Mouse (Mus musculus) gastrocnemius, postnatal 36 days (tissue): ENCODE measurements around the gene Ak8. TPM values are rescaled to one million over a fixed set of nuclear protein-coding genes. Genes with fewer than 3 reads are reported as not detected.

Experiments
- DNase-seq, 2 experiments: peaks; one replicate each; pipeline ENCODE4 v3.0.0; 2022
- intact Hi-C: fragments of 180-260 bp; cut with DNase I; formaldehyde crosslinking; loops from one replicate; pipeline ENCODE4 v1.15.1; 2025
- total RNA-seq, 2 experiments: library from RNA; stranded (reverse); gene quantifications; 2 replicates each; pipeline ENCODE4 v1.2.3; 2021

The Ak8 gene
- total RNA-seq, 2 experiments from 2014 or later, result not detected

DNA sequence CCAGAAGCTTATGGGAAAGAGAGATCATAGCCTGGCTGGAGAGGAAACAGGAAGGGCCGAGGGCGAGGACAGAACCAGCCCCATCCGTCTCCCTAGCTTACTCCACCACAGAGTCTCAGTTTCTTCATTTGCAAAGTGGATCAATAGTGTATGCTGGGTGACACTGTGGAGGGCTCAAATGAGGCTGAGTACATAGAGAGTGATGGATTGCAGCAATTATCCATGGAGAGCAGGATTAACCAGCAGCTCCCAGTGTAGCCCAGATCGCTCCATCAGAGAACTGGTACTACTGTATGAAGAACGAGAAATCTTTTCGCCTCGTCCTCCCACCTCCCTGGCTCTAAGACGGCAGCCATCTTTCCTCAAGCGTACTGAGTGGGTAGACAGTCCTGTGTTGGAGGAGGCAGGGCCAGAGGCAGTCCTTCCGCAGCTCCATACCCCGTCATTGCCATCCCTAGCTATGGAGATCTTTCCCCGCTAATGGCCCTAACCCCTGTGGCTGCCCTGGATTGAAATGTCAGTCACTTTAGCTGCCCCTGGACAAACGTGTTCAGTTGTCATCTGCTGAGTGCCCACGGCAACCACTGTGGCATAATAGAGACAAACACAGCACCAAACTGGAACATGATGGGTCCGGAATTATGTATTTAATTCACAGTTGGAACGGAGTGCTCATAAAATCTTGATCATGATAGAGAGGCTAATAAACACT, 86.5 kb downstream of the Ak8 start:
- intact Hi-C loops, result no loop called here

DNA sequence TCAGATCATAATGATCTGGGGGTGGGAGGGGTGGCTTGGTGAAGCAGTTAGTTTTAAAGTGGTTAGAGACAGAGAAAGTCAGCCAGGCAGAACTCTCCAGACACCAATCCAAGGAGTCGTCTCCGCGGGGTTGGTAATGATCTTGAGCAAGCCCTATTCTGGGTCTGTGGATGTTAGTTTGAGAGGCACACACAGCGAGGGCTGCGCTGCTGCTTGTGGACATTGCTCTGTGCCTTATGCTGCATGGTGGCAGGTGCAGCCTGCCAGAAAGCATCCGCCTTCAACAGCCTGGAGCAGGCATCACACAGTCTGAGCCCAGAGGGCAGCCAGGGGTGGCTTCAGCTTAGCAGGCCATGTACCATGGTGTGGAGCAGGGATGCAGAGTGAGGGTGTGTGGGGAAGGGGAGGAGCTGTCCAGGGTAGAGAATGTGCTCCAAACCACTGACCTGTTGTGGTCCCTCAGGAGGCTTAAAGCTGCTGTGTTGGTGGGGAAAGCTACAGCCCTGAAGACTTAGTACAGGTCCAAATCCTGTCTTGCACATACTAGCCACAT, 87.2 kb downstream of the Ak8 start:
- intact Hi-C loops, result no loop called here
- no peak for DNase-seq

More for the DNA sequence above, 86.5 kb downstream of the Ak8 start:
- no peak for DNase-seq

DNA sequence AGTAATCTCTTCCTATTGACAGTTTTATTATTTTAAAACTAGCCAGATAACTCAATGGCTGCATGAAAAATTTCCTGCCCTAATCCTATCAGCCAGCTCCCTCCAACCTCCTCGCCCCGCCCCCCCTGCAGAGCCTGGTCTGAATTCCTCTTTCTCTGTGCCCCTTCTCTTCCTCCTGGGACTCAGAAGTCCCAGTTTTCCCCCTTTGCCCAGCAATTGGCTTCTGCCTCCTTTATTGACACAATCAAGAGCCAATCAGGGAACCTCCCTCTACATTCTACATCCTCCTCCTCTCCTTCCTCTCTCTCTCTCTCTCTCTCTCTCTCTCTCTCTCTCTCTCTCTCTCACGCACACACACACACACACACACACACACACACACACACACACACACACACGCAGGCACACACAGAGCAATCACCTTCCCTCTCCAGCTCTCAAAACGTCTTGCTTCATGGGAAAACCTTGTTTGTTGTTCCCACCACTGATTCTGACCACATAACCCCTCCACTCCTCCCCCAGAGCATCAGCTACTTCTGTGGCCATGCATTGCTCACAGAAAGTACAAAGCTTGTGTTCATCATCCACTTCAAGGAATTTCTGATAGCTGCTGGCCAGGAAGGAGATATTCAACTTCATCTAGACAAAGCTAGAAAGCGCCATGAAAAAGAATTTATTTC, 93.1 kb downstream of the Ak8 start:
- DNase-seq, result peak in 1 of 2 experiments; percentile 14
- intact Hi-C loops, result no loop called here

DNA sequence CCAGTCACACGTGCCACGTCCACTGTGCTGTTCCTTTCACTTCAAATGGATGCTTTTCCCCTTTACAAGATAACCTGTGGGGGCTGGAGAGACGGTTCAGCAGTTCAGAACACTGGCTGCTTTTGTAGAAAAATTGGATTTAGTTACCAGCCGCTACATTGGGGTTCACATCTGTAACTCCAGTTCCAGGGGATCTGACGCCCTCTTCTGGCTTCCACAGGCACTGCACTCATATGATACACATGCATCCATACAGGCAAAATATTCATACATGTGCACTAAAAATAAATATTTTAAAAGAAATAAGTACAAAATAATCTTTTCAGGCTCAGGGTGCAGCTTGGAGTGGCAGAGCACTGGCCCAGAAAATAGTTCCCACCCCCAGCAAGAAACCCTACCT, 94.7 kb downstream of the Ak8 start:
- intact Hi-C loops, result no loop called here
- DNase-seq, result no peak

DNA sequence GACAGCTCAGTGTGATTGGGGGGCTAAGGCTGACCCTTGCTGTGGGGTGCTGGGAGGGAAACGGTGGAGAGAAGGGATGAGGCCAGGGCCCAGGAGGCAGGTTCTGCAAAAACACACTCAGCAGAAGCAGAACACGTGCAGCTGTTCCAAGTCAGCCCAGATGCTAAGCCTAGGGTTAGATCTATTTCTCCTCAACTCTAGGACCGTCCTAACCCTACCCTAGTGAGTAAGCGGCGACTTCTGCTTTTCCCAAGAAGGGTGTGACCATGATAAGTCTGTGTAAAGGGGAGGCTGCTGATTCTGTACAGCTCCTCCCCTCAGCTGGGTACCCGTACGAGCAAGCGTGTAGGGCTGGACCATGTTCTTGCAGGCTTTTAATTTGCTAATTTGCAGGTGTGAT, 96.3 kb downstream of the Ak8 start:
- no peak for DNase-seq
- intact Hi-C loops, result no loop called here

DNA sequence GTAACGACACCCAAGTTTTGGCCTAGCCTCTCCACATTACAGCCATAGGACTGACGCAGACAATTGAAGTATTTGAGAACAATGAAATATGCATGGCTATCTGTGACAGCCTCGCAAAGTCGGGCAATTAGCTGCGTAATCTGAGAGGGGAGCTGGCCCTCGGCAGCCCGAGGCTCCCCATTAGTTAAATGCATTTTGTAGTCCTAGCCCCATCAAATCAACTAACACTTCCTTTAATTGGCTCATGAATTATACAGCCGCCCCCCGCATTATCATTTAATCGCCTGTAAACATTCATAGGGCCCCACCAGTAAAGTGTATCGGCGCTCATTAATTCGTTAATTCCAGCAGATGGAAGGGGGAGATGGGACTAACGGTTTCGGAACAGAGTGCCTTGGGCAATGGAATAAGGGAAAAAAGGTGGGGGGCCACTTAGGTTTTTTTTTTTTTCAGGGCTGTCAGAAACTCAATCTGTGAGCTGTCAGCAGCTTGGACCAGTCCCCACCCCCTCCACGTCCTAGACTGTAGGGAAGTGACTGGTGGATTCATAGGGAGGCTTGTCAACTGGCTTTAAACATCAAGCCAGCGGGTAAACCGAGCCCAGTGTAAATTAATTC, 97.6 kb downstream of the Ak8 start:
- no peak for DNase-seq
- intact Hi-C loops, result no loop called here

DNA sequence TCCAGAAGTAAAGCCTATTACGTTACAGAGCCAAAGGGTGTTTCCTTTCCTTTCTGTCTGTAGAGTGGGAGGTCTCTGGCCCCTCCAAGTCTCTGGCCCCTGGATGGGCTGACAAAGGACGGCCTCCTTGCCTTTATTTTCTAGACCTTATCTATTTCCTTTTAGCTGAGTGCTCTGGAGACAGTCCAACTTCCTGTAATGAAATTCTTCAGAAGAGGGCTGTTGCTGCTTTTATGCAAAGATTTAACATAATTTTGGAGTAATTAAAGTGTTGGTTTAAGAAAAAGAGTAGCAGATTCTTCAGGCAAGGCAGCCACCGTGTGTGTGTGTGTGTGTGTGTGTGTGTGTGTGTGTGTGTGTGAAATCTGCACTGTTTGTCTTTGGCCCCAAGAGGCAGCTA, 98.4 kb downstream of the Ak8 start:
- DNase-seq, result no peak
- intact Hi-C loops, result no loop called here

DNA sequence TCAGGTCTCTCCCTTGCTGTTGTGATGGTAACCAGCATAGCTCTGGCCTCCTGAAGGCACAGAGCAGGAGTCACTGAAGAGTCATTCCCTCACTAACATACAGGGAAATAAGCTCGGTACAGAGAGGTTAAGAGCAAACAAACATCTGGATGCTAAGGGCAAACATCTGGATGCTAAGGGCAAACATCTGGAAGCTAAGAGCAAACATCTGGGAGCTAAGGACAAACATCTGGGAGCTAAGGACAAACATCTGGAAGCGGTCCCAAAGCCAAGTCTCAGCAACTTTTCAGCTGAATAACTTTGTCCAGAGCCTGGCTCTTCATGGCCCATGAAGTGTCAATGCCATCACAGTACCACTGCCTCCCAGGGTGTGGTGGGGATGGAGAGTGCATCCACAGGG, 99.6 kb downstream of the Ak8 start:
- no peak for DNase-seq
- intact Hi-C loops, result no loop called here

DNA sequence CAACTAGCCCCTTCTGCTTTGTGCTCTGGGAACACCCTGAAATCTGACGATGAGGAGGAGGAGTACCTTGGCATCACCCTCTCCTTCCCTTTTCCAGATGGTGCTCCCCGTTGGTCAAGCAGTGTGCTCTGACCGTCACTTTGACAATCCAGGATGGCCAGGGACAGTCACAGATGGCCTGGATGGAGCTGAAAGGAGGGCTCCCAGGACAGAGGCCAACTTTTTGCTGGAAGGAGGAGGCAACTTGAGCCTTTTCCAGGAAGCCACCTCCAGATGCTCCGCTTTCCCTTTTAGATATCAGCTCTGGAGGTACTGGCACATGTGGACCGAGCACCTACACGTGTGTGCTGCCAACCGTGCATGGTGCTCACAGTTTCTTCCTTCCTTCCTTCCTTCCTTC, 103.4 kb downstream of the Ak8 start:
- DNase-seq, result no peak
- intact Hi-C loops, result no loop called here

DNA sequence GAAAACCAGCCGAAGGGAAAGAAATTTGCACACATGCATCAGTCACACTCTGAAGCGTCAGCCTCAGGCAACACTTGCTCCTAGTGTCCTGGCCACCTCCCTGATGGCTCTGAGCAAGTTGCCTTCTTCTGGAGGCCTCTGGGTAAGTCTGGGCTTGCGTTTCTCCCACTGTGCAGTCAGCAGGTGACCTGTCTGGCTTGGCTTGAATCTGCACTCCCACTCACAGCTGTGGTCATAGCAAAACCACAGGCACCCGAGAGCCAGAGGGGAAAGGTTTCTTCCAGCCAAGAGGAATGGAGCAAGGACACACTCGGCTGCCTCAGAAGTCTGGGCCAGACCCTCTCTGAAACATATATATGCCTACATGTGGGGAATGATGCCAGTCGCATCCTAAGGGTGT, 108.9 kb downstream of the Ak8 start:
- DNase-seq, result no peak
- intact Hi-C loops, result no loop called here

DNA sequence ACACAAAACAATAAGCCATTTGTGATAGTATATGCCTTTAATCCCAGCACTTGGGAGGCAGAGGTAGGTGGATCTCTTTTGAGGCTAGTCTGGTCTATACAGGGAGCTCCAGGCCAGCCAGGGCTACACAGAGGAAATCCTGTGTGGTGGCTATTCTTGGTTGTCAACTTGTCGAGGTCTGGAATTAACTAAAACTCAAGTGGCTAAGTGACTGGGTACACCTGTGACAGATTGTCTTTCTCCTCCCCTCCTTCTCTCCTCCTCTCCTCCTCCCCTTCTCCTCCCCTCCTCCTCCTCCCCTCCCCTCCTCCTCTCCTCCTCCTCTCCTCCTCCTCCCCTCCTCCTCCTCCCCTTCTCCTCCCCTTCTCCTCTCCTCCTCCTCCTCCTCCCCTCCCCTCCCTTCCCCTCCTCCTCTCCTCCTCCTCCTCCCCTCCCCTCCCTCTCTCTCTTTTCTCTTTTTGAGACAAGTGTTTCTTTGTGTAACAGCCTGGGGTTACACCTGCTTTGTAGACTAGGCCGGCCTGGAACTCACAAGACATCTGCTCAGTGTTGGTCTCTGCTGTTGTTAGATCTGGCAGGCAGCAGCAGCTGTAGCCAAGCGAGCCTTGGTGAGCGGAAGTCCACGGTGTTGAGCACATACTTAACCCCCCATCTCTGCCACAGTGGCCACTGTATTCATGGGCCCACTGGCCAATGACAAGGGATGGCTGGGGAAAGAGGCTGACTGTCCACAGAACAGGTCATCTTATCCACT, 110.5 kb downstream of the Ak8 start:
- intact Hi-C loops, result no loop called here
- DNase-seq, result no peak

DNA sequence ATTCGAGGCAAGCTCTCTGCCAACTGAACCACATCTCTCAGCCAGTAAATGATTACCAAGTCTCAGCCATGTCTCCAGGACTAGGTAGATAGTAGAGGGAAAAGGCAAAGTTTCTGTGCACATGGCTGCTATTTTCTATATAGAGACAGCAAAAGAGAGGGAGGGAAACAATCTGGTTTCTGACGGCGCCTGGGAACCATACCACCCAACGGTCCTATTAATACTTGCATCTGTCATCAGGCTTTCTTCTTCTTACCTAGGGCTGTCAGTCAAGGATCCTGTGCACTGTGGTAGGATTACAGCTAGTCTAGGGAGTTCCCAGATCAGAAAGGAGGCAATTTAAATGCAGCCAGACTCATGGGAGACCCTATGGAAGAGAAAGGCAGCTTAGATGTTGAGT, 118.9 kb downstream of the Ak8 start:
- no peak for DNase-seq
- intact Hi-C loops, result no loop called here

DNA sequence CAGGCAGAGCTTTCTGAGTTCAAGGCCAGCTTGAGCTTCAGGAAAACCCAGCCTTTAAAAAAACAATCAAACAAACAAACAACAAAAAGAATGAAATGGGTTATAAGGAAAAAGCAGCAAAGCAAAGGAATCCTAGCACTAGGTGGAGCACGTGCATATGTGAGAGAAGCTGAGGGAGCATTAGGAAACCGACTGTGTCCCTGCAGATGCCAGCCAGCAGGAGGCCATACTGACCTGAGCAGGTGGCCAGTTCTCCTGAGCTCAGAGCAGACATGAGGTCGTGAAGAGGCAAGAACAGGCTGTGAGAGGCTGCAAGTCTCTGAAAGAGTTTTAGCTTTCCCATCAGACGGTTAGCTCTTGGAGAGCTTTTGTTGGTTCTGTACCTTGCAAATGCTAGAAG, 129.3 kb downstream of the Ak8 start:
- DNase-seq, result no peak
- intact Hi-C loops, result no loop called here

DNA sequence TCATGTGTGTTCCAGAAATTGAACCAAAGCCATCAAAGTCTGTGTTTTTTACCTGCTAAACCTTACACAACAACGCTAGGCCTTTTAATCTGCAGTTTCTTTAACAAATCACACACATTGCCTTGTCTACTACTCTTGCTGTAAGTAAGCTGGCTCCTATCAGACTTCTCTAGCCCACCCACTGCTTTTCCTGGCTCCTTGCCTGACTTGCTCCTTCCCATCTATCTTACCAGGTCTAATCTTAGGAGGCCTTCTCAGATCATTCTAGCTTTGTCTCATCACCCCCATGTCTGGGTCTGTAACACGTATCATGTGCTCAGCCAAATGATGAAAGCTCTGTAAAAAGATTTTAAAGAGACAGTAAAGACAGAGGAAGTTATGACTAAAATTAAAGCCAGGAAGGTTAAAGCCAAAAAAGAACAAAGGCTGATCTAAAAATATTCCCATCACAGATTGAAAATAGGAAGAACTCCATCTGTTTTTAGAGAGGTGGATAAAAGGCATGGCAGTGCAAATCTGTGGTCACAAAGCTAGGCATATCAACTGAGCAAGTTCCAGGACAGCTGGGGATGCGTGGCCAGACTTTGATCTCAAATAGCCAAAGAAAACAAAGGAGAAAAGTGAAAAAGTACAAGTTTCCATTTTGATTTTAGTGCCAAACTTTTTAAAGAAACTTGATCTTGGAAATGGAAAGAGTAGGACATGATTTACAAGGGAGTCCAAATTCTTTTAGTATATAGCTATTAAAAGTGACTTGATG, 136.4 kb downstream of the Ak8 start:
- DNase-seq, result no peak
- intact Hi-C loops, result no loop called here

DNA sequence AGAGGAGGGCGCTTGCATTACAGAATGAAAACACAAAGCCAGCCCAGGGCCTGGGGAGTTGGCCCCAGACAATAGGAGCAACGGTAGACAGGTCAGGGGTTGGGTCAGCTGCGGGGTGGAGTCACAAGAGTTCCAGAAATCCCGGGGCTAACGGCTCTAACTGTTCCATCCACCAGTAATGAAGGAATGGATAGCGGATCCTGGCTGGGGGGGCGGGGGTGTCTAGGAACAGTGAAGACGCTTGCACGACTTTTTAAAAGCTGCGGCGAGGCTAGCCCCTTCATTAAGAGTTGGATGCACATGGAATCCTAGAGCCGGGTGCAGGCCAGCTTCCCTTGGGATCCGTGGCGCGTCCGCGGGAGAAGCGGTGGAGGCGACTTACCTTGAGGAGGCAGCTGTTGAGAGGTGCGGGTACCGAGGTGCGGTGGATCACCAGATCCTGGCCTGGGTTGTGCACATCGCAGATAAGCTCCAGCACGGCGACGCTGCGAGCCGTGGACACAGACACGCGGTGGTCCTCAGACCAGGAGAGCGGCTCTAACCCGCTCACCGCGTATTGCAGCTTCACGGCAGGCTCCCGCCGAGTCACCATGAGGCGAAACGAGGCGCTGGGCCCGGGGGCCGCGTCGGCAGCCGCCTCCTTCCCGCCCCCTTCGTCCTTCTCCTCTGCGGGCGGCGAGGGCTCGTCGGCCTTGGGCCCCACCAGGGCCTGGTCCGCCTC, 139.7 kb downstream of the Ak8 start:
- intact Hi-C loops, result no loop called here
- DNase-seq, result no peak

DNA sequence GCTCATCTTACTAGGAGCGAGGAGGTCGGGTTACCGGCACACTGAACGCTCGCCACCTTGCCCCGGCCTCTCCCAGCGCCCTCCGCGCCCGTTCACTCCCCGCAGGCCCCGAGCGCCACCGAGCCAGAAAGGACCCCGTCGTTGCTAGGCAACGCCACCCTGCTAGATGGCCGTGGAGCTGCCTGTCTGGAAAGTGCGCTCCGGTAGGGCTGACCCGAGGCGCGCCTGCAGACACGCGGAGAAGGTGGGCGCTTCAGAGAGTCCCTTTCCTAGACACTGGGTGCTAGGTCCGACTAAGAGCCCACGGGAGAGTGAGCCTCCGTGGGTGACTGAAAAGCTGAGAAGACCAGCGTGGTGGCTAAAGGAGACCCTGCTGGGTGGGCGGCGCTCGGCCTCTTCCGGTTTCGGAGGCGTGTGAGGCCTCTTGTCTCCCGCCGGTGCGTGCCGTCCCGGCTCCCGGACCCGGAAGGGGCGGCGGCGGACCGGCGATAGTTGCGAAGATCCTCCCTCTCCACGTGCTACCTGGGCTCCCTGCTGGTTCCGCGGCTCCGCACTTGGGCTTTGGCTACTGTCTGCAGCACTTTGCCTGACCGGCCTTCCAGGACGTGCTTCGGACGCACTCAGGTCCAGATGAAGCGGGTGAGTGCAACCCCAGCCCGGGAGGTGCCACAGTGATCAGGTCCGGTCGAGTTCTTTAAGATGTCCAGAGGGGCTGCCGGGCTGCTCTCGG, 140.4 kb downstream of the Ak8 start, which contains the start of the genes Gtf3c4 and Ddx31:
Gene Gtf3c4 (minus strand): TSS at position 139 of the 730 bp plus-strand sequence.
Gene Ddx31 (plus strand): TSS at position 185 of the 730 bp plus-strand sequence.
- intact Hi-C loops, result no loop called here

DNA sequence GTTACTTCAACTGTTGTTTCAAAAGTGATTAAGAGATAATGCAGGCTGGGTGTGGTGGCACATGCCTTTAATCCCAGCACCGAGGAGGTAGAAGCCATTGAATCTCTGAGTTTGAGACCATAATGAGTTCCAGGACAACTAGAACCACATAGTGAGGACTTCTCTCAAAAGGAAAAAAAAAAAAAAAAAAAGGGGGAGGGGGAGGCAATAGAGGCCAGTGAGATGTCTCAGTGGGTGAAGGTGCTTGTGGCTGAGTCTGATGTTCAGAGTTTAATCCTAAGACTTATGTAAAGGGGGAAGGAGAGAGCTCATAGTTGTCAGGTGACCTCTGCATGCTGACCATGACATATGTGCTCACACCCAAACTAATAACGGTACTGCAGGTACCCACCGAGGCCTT, 142.1 kb downstream of the Ak8 start:
- DNase-seq, result no peak
- intact Hi-C loops, result no loop called here

More for the DNA sequence above, 140.4 kb downstream of the Ak8 start, which contains the start of the genes Gtf3c4 and Ddx31:
- peak; percentile 93 to 94 for DNase-seq

DNA sequence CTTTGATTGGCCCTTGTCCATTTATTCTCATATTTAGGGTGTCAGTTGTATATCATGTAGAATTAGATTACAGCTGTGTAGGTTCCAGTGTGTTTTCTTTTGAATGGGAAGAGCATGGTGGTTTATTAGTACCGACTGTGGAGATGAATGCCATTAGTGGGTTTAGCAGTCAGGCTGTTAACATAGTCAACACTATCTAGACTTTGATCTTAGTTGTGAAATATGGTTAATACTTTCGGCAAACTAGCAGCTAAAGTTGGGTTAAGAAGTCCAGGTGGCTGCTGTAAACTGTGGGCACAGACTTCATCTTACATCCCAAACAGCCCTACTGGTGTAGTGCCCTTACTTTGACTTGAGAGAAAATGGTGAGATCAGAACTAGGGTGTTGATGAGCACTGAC, 148.9 kb downstream of the Ak8 start:
- DNase-seq, result no peak
- intact Hi-C loops, result no loop called here

DNA sequence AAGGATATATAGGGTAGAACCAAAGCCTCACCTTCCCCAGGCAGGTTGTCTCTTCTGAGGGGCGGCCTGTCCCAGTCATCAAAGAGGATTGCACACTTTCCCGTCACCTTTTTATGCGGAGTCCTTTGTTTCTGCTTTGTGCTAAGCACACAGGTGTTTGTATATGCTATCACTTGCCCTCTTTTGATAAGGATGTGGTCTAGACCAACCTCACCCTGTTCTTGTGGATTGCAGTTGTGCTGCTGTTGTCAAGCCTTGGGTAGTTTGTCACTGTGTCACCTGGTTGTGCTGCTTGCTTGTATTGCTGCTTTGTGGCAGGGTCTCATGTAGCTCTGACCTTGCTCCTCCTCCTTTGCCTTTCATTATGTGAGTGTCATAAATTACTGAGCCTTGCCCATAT, 152.6 kb downstream of the Ak8 start:
- no peak for DNase-seq
- intact Hi-C loops, result no loop called here
